Mouse (Mus musculus) thymus, postnatal 36 days (tissue): Measurements from ENCODE around the gene Slc39a3.

Experiments used
- DNase-seq, 2 experiments: peaks; one replicate each; pipeline ENCODE4 v3.0.0; 2022; ENCODE audit warnings: mixed read lengths in 2 of 2

The Slc39a3 gene

DNA sequence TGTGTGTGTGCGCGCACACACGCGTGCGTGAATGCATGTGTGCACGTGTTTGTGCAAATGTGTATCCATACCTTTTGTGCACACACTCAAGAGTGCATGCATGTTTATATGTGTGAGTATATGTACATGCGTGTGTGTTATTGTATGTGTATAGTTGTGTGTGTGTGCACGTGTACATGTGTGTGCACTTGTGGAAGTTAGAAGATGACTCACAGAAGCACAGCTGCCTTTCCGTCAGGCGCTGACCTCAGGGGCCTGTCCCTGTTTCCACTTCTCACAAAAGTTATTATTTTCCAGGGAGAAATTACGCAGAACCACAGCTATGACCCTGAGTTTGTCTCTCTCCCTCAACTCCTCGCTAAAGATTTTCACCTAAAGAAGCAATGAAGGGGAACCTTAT is 53.0 kb downstream of the Slc39a3 start:
- DNase-seq = no peak

DNA sequence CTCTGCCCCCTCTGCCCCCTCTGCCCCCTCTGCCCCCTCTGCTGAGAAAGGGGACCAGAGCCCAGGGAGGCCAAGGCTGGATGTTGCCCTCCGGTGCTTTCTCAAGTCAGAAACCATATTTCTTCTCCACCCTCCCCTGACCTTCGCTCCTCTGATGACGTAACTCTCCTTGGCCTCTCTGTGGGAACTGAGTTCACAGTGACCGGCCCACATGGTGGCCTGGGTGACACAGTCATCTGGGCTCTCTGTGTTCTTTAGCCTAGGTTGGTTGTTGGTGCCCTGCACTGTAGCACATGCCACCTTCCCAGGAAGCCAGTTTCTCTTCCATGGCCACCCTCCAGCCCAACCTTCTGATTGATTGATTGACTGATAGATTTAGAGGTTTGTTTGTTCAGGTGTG is 54.8 kb downstream of the Slc39a3 start:
- no peak for DNase-seq

- no peak for DNase-seq
These were observed 55.6 kb downstream of the Slc39a3 start for GRCm38 (mm10) chr10:80981564-80982112.
